Mouse (Mus musculus) lung, adult 2 months (tissue): ENCODE measurements around the gene Midn.

Experiments used
- CTCF ChIP-seq: fragments of 200-500 bp; IDR thresholded peaks from 2 replicates; pipeline ENCODE4 v1.5.1; 2011; ENCODE audit warnings: mild to moderate bottlenecking, low read length, control low read depth; ENCODE audit not compliant: insufficient read depth
- POLR2A ChIP-seq: fragments of 200-500 bp; IDR thresholded peaks from 2 replicates; pipeline ENCODE4 v1.6.1; 2011; ENCODE audit warnings: low read depth, mild to moderate bottlenecking, control low read depth, low read length, borderline replicate concordance; ENCODE audit errors: extremely low read depth

GRCm38 (mm10) chr10:80194441-80194840 is 46.4 kb downstream of the Midn start:
- TF ChIP-seq POLR2A (no peak), CTCF (no peak)
